Mouse (Mus musculus) testis, adult 2 months (tissue): ENCODE measurements around the gene Hip1r. TPM values are rescaled to one million over a fixed set of nuclear protein-coding genes. Genes with fewer than 3 reads are reported as not detected.
"Not testable (repeated sequence)": the region's sequence is repeated elsewhere in the genome, so short reads cannot be mapped to it uniquely, and the experiment has no call there.

Experiments used
- H3K27ac ChIP-seq: fragments of 200-500 bp; 2 replicates; pipeline ENCODE4 v1.5.1; 2012; ENCODE audit warnings: low read depth, low read length; ENCODE audit not compliant: control insufficient read depth, insufficient read depth
- H3K27me3 ChIP-seq: fragments of 200-500 bp; 2 replicates; pipeline ENCODE4 v1.6.1; 2012; ENCODE audit warnings: mild to moderate bottlenecking, low read length, moderate library complexity; ENCODE audit not compliant: control insufficient read depth, insufficient read depth
- H3K36me3 ChIP-seq: fragments of 200-500 bp; 2 replicates; pipeline ENCODE4 v1.6.1; 2012; ENCODE audit warnings: mild to moderate bottlenecking, low read length; ENCODE audit not compliant: control insufficient read depth, insufficient read depth
- H3K4me1 ChIP-seq: fragments of 200-500 bp; 2 replicates; pipeline ENCODE4 v1.6.1; 2012; ENCODE audit warnings: low read length; ENCODE audit not compliant: control insufficient read depth, insufficient read depth
- H3K4me3 ChIP-seq: fragments of 200-500 bp; 2 replicates; pipeline ENCODE4 v1.5.1; 2012; ENCODE audit warnings: low read depth, mild to moderate bottlenecking, low read length, moderate library complexity, mixed read lengths; ENCODE audit not compliant: control insufficient read depth
- CTCF ChIP-seq: fragments of 200-500 bp; IDR thresholded peaks from 2 replicates; pipeline ENCODE4 v1.5.1; 2012; ENCODE audit warnings: low read depth, mild to moderate bottlenecking, inconsistent platforms, low read length, moderate library complexity; ENCODE audit not compliant: control insufficient read depth, insufficient read depth, insufficient replicate concordance
- POLR2A ChIP-seq: fragments of 200-500 bp; IDR thresholded peaks from 2 replicates; pipeline ENCODE4 v1.6.1; 2012; ENCODE audit warnings: low read depth, mild to moderate bottlenecking, inconsistent platforms, low read length, moderate library complexity; ENCODE audit not compliant: control insufficient read depth
- polyA plus RNA-seq: library from polyadenylated mRNA; depleted of rRNA; stranded (reverse); fragments of >200 nt; gene quantifications from 2 replicates; pipeline ENCODE4 v1.2.3, GENCODE M21; 2012; rRNA removed

Gene Hip1r
- polyA plus RNA-seq, 1 experiment = 8.7 TPM

- H3K27ac ChIP-seq = no peak overlapping the region
- TF ChIP-seq POLR2A = no peak
- TF ChIP-seq CTCF = no peak
- no peaks in the 10 kb centered on the region; the same call in 1 of the 2 replicates for H3K4me1 ChIP-seq
Observed at GRCm38 (mm10) chr5:124049249-124050045, 76.0 kb downstream of the Hip1r start.

DNA sequence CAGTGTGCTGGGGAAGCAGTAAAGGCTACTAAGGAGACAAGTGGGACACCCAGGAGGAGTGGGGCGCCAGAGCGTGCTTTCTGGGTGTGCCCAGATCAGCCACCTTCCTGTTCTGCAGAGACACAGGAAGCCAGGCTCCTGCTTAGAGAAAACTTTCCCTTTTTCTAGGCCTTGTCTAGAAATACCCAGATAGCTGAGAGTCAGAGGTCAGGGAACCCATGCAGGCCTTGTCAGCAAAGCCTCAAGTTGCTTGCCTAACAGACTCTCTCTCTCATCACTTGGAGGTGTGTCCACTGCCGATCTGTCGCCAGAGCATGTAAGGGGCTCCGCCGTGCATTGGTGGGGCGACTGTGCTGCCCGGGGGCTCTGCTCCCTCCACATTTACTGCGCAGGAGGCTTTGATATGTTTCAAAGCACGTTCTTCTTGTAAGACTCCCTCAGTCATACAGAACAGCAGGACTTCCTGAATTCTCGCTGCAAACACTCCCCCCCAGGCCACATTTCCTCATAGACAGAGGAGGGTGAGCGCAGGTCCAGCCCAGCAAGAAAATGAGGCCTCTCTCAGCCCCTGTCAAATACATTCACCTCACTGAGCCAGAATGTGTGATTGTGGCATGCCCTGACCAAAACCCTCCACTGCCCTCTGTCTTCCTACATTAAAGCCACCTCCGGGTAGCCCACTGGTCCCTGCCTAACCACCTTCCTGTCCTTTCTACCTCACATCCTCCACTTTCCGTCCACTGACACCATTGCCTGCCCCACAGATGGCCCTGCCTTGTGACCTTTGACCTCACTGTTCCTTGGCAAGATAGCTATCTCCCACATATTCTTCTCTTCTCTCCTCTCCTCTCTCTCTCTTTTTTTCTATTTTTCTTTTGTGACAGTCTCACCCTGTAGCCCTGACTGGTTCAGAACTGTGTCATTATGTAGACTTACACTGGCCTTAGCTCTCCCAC is 76.9 kb downstream of the Hip1r start:
- Histone ChIP-seq H3K4me3 (no peak overlapping the region), H3K27ac (no peak overlapping the region), H3K36me3 (no peaks in the 10 kb centered on the region), H3K4me1 (no peaks in the 10 kb centered on the region; the same call in 1 of the 2 replicates), H3K27me3 (no peaks in the 10 kb centered on the region)
- TF ChIP-seq POLR2A (no peak), CTCF (no peak)

More at GRCm38 (mm10) chr5:124049249-124050045, 76.0 kb downstream of the Hip1r start:
- Histone ChIP-seq H3K36me3 (no peaks in the 10 kb centered on the region), H3K4me3 (no peak overlapping the region), H3K27me3 (no peaks in the 10 kb centered on the region)

- Histone ChIP-seq H3K36me3 (no peaks in the 10 kb centered on the region), H3K4me1 (no peaks in the 10 kb centered on the region; the same call in 1 of the 2 replicates), H3K4me3 (no peak overlapping the region), H3K27ac (no peak overlapping the region), H3K27me3 (no peaks in the 10 kb centered on the region)
- no peak for TF ChIP-seq POLR2A
- TF ChIP-seq CTCF = no peak
Observed at GRCm38 (mm10) chr5:124051899-124052491, 78.6 kb downstream of the Hip1r start.

- not testable (repeated sequence) for H3K4me3 ChIP-seq, H3K27me3 ChIP-seq, H3K36me3 ChIP-seq, H3K27ac ChIP-seq, H3K4me1 ChIP-seq
Observed at GRCm38 (mm10) chr5:124052641-124053040, 79.2 kb downstream of the Hip1r start.

Other genes starting within 250 kb of the Hip1r start
- 14.5 and 16.0 TPM in 2 replicates for gene Rsrc2, start 224.2 kb upstream of the Hip1r start, polyA plus RNA-seq
- gene Kntc1, start 223.9 kb upstream of the Hip1r start, polyA plus RNA-seq = 10.0 and 11.3 TPM in 2 replicates
- gene Hcar2, start 108.1 kb upstream of the Hip1r start, polyA plus RNA-seq = 0.05 and 0.11 TPM in 2 replicates
- gene Hcar1, start 93.6 kb upstream of the Hip1r start, polyA plus RNA-seq = 0.05 and 0.17 TPM in 2 replicates
- 40.6 and 55.0 TPM in 2 replicates for gene Denr, start 66.5 kb upstream of the Hip1r start, polyA plus RNA-seq
- gene Gm43518, start 46.2 kb upstream of the Hip1r start, polyA plus RNA-seq = 10.8 and 12.3 TPM in 2 replicates
- gene Ccdc62, start 42.9 kb upstream of the Hip1r start, polyA plus RNA-seq = 70.8 and 79.8 TPM in 2 replicates
- gene Vps37b, start 58.6 kb downstream of the Hip1r start, polyA plus RNA-seq = 46.6 and 47.7 TPM in 2 replicates
- gene Abcb9, start 122.2 kb downstream of the Hip1r start, polyA plus RNA-seq = 21.6 and 24.8 TPM in 2 replicates
- 50.9 and 57.5 TPM in 2 replicates for gene Ogfod2, start 138.7 kb downstream of the Hip1r start, polyA plus RNA-seq
- gene Arl6ip4, start 142.5 kb downstream of the Hip1r start, polyA plus RNA-seq = 28.3 and 35.7 TPM in 2 replicates